Mouse (Mus musculus): Measurements from ENCODE around the gene Sgsm1. TPM values are rescaled to one million over a fixed set of nuclear protein-coding genes. Genes with fewer than 3 reads are reported as not detected.
A peak's percentile ranks its signal among the peaks of the same experiment; 100 is the strongest.
"Not testable (repeated sequence)": the region's sequence is repeated elsewhere in the genome, so short reads cannot be mapped to it uniquely, and the experiment has no call there.

The Sgsm1 gene
- 16.8 and 20.0 TPM in 2 replicates for polyA plus RNA-seq (2015; fragmentation: Nextera tagmentation; extraction: Ambion mirVana)

- H3K9ac ChIP-seq (replicated peaks): peak within 1 kb of the TSS; percentile 68
- H3K36me3 ChIP-seq: no peaks in the 10 kb centered on the region
- peak; percentile 72 for ATAC-seq (ENCODE audit: low FRiP score)
- H3K9me3 ChIP-seq (replicated peaks): no peaks in the 10 kb centered on the region
- peaks cover 56% of the 10 kb centered on the region for H3K4me1 ChIP-seq
- H3K4me2 ChIP-seq: peak within 1 kb of the TSS; percentile 80
- 1% methylated on average over 53 of the region's 53 CpGs for WGBS
- H3K27me3 ChIP-seq (replicated peaks): 0 out of 2 replicates have a peak, but pooled peaks cover 3% of the 10 kb centered on the region
- H3K27ac ChIP-seq (replicated peaks): peak within 1 kb of the TSS; percentile 58
- H3K4me3 ChIP-seq (replicated peaks): peak within 1 kb of the TSS; percentile 53
These were observed at the start of gene Sgsm1 for GRCm38 (mm10) chr5:113310377-113311003. Gene Sgsm1 (minus strand): TSS chr5:113310786.

- no peak overlapping the region for H3K9ac ChIP-seq (replicated peaks)
- no peak overlapping the region for H3K27ac ChIP-seq (replicated peaks)
- peaks cover 7% of the 10 kb centered on the region; the same call in 1 of the 2 replicates for H3K27me3 ChIP-seq (replicated peaks)
- H3K36me3 ChIP-seq: no peaks in the 10 kb centered on the region
- H3K4me2 ChIP-seq: no peak overlapping the region
- no peak for ATAC-seq (ENCODE audit: low FRiP score)
- no peaks in the 10 kb centered on the region for H3K9me3 ChIP-seq (replicated peaks)
- peaks cover 23% of the 10 kb centered on the region for H3K4me1 ChIP-seq
- 4% methylated on average over 11 of the region's 11 CpGs for WGBS
- H3K4me3 ChIP-seq (replicated peaks): no peak overlapping the region
These were observed 48.2 kb upstream of the Sgsm1 start for GRCm38 (mm10) chr5:113358833-113359232.

GRCm38 (mm10) chr5:113357656-113358055 is 47.1 kb upstream of the Sgsm1 start:
- no peak overlapping the region for H3K4me3 ChIP-seq (replicated peaks)
- H3K27ac ChIP-seq (replicated peaks): no peak overlapping the region
- 50% methylated on average over 3 of the region's 3 CpGs for WGBS
- peaks cover 23% of the 10 kb centered on the region for H3K4me1 ChIP-seq
- H3K36me3 ChIP-seq: no peaks in the 10 kb centered on the region
- no peak for ATAC-seq (ENCODE audit: low FRiP score)
- H3K9ac ChIP-seq (replicated peaks): no peak overlapping the region
- H3K27me3 ChIP-seq (replicated peaks): peaks cover 9% of the 10 kb centered on the region; the same call in 1 of the 2 replicates
- no peak overlapping the region for H3K4me2 ChIP-seq
- H3K9me3 ChIP-seq (replicated peaks): no peaks in the 10 kb centered on the region

GRCm38 (mm10) chr5:113357186-113357585 is 46.6 kb upstream of the Sgsm1 start, which contains the start of gene Aym1:
Gene Aym1 (plus strand): TSS chr5:113357294.
- Histone ChIP-seq H3K4me1 (peaks cover 23% of the 10 kb centered on the region), H3K4me3 (replicated peaks) (no peak within 1 kb of the TSS), H3K4me2 (no peak within 1 kb of the TSS), H3K9ac (replicated peaks) (no peak within 1 kb of the TSS), H3K27me3 (replicated peaks) (peaks cover 11% of the 10 kb centered on the region; the same call in 1 of the 2 replicates), H3K36me3 (no peaks in the 10 kb centered on the region), H3K27ac (replicated peaks) (no peak within 1 kb of the TSS), H3K9me3 (replicated peaks) (no peaks in the 10 kb centered on the region)
- WGBS: 26% methylated on average over 3 of the region's 6 CpGs
- ATAC-seq (ENCODE audit: low FRiP score): peak; percentile 26; the same call in 1 of the 2 replicates

GRCm38 (mm10) chr5:113354311-113354710 is 43.7 kb upstream of the Sgsm1 start:
- Histone ChIP-seq H3K4me1 (peaks cover 35% of the 10 kb centered on the region), H3K9ac (replicated peaks) (no peak overlapping the region), H3K9me3 (replicated peaks) (no peaks in the 10 kb centered on the region), H3K27ac (replicated peaks) (no peak overlapping the region), H3K36me3 (no peaks in the 10 kb centered on the region), H3K27me3 (replicated peaks) (peaks cover 18% of the 10 kb centered on the region), H3K4me2 (peak overlapping the region; percentile 27), H3K4me3 (replicated peaks) (no peak overlapping the region)
- 59% methylated on average over 16 of the region's 16 CpGs for WGBS
- no peak for ATAC-seq (ENCODE audit: low FRiP score)

- Histone ChIP-seq H3K4me2 (no peak overlapping the region), H3K9ac (replicated peaks) (no peak overlapping the region), H3K9me3 (replicated peaks) (no peaks in the 10 kb centered on the region), H3K4me1 (peaks cover 39% of the 10 kb centered on the region), H3K27me3 (replicated peaks) (peaks cover 28% of the 10 kb centered on the region), H3K4me3 (replicated peaks) (no peak overlapping the region), H3K36me3 (no peaks in the 10 kb centered on the region), H3K27ac (replicated peaks) (no peak overlapping the region)
- 55% methylated on average over 6 of the region's 6 CpGs for WGBS
- no peak for ATAC-seq (ENCODE audit: low FRiP score)
These were observed 42.0 kb upstream of the Sgsm1 start for GRCm38 (mm10) chr5:113352636-113353035.

- Histone ChIP-seq H3K9me3 (replicated peaks) (no peaks in the 10 kb centered on the region), H3K27ac (replicated peaks) (no peak overlapping the region), H3K4me1 (peaks cover 31% of the 10 kb centered on the region), H3K4me2 (no peak overlapping the region), H3K36me3 (no peaks in the 10 kb centered on the region), H3K4me3 (replicated peaks) (no peak overlapping the region), H3K27me3 (replicated peaks) (peaks cover 36% of the 10 kb centered on the region), H3K9ac (replicated peaks) (no peak overlapping the region)
- 22% methylated on average over 3 of the region's 3 CpGs for WGBS
- no peak for ATAC-seq (ENCODE audit: low FRiP score)
These were observed 41.2 kb upstream of the Sgsm1 start for GRCm38 (mm10) chr5:113351768-113352167.

- H3K4me3 ChIP-seq (replicated peaks): no peak overlapping the region
- 5% methylated on average over 7 of the region's 7 CpGs for WGBS
- H3K9ac ChIP-seq (replicated peaks): no peak overlapping the region
- no peak overlapping the region for H3K4me2 ChIP-seq
- no peaks in the 10 kb centered on the region for H3K9me3 ChIP-seq (replicated peaks)
- H3K27me3 ChIP-seq (replicated peaks): peaks cover 56% of the 10 kb centered on the region
- H3K27ac ChIP-seq (replicated peaks): no peak overlapping the region
- peaks cover 36% of the 10 kb centered on the region for H3K4me1 ChIP-seq
- no peaks in the 10 kb centered on the region for H3K36me3 ChIP-seq
- no peak for ATAC-seq (ENCODE audit: low FRiP score)
These were observed 39.2 kb upstream of the Sgsm1 start for GRCm38 (mm10) chr5:113349810-113350209.

- Histone ChIP-seq H3K27me3 (replicated peaks) (peaks cover 61% of the 10 kb centered on the region), H3K4me3 (replicated peaks) (no peak overlapping the region), H3K36me3 (no peaks in the 10 kb centered on the region), H3K4me2 (no peak overlapping the region), H3K27ac (replicated peaks) (no peak overlapping the region), H3K9me3 (replicated peaks) (no peaks in the 10 kb centered on the region), H3K9ac (replicated peaks) (no peak overlapping the region), H3K4me1 (peaks cover 34% of the 10 kb centered on the region)
- no peak for ATAC-seq (ENCODE audit: low FRiP score)
- WGBS: 7% methylated on average over 7 of the region's 7 CpGs
These were observed 38.6 kb upstream of the Sgsm1 start for GRCm38 (mm10) chr5:113349226-113349625.

GRCm38 (mm10) chr5:113348597-113348996 is 38.0 kb upstream of the Sgsm1 start:
- 12% methylated on average over 13 of the region's 13 CpGs for WGBS
- Histone ChIP-seq H3K4me3 (replicated peaks) (no peak overlapping the region), H3K27me3 (replicated peaks) (peaks cover 61% of the 10 kb centered on the region), H3K27ac (replicated peaks) (no peak overlapping the region), H3K4me2 (no peak overlapping the region), H3K36me3 (no peaks in the 10 kb centered on the region), H3K9me3 (replicated peaks) (no peaks in the 10 kb centered on the region), H3K9ac (replicated peaks) (no peak overlapping the region), H3K4me1 (peaks cover 32% of the 10 kb centered on the region)
- no peak for ATAC-seq (ENCODE audit: low FRiP score)

GRCm38 (mm10) chr5:113347593-113347992 is 37.0 kb upstream of the Sgsm1 start:
- Histone ChIP-seq H3K36me3 (no peaks in the 10 kb centered on the region), H3K4me1 (peaks cover 32% of the 10 kb centered on the region), H3K27ac (replicated peaks) (no peak overlapping the region), H3K4me3 (replicated peaks) (no peak overlapping the region), H3K27me3 (replicated peaks) (peaks cover 62% of the 10 kb centered on the region), H3K4me2 (no peak overlapping the region), H3K9ac (replicated peaks) (no peak overlapping the region), H3K9me3 (replicated peaks) (no peaks in the 10 kb centered on the region)
- no peak for ATAC-seq (ENCODE audit: low FRiP score)
- WGBS: 33% methylated on average over 12 of the region's 12 CpGs

- H3K36me3 ChIP-seq; H3K27ac ChIP-seq (replicated peaks); H3K9ac ChIP-seq (replicated peaks); H3K4me2 ChIP-seq; ATAC-seq (ENCODE audit: low FRiP score); H3K9me3 ChIP-seq (replicated peaks); H3K4me3 ChIP-seq (replicated peaks): not testable (repeated sequence)
- WGBS: 53% methylated on average over 6 of the region's 6 CpGs
- Histone ChIP-seq H3K27me3 (replicated peaks) (peaks cover 63% of the 10 kb centered on the region), H3K4me1 (peaks cover 30% of the 10 kb centered on the region)
These were observed 36.1 kb upstream of the Sgsm1 start for GRCm38 (mm10) chr5:113346651-113347050.
